Mouse (Mus musculus): Measurements from ENCODE around the gene P2rx3. TPM values are rescaled to one million over a fixed set of nuclear protein-coding genes. Genes with fewer than 3 reads are reported as not detected.

The P2rx3 gene
- total and polyA plus RNA-seq, 2 experiments from 2014 or later, result 0.23 TPM; not detected in 1

GRCm38 (mm10) chr2:85002575-85002974 lies 34.7 kb downstream of the P2rx3 start:
- 34% methylated on average over 8 of the region's 8 CpGs for WGBS
- Histone ChIP-seq H3K27me3 (ENCODE audit: control insufficient read depth, insufficient read depth, low read length) (no peaks in the 10 kb centered on the region), H3K36me3 (replicated peaks; ENCODE audit: control insufficient read depth, insufficient read depth, low read length) (no peaks in the 10 kb centered on the region), H3K9me3 (replicated peaks; ENCODE audit: control insufficient read depth, low read length) (no peaks in the 10 kb centered on the region), H3K9ac (replicated peaks; ENCODE audit: low read depth, low read length) (no peak overlapping the region), H3K27ac (ENCODE audit: low read depth) (no peak overlapping the region), H3K4me1 (ENCODE audit: control insufficient read depth, insufficient read depth) (0 out of 2 replicates have a peak, but pooled peaks cover 8% of the 10 kb centered on the region), H3K4me3 (ENCODE audit: low read depth, low read length) (no peak overlapping the region), H3K4me2 (ENCODE audit: low read depth, low read length) (no peak overlapping the region)
- DNase-seq (ENCODE audit: low spot score) (no peak), ATAC-seq (ENCODE audit: insufficient read depth, low read depth) (peak; percentile 39; the same call in 1 of the 2 replicates)
- TF ChIP-seq CTCF (IDR thresholded peaks at IDR 0.05; ENCODE audit: low read depth) (no peak), EP300 (IDR thresholded peaks at IDR 0.05; ENCODE audit: low read depth) (no peak)

DNA sequence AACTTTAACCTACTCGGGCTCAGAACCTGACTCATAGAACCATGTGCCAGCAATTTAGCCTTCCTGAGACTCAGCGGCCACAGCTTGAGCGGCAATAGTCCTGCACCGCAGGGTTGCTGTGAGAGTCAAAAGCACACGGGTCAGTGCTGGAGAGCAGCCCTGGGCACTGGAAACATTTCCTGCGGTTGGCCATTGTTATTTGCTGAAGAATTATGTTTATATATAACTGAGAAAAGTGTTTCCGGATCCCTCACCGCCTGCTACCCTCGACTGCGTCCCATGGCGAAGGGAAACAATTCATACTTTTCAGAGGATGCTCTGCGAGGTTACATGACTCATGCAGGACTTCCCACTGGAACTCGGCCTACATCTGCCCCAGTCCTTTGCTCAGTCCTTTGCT lies 35.8 kb downstream of the P2rx3 start:
- no peak overlapping the region for H3K4me2 ChIP-seq (ENCODE audit: low read depth, low read length)
- H3K9ac ChIP-seq (replicated peaks; ENCODE audit: low read depth, low read length), result no peak overlapping the region
- H3K27ac ChIP-seq (ENCODE audit: low read depth), result peak overlapping the region; percentile 19; the same call in 1 of the 2 replicates
- no peaks in the 10 kb centered on the region for H3K27me3 ChIP-seq (ENCODE audit: control insufficient read depth, insufficient read depth, low read length)
- no peaks in the 10 kb centered on the region for H3K9me3 ChIP-seq (replicated peaks; ENCODE audit: control insufficient read depth, low read length)
- H3K36me3 ChIP-seq (replicated peaks; ENCODE audit: control insufficient read depth, insufficient read depth, low read length), result no peaks in the 10 kb centered on the region
- no peak for TF ChIP-seq CTCF (IDR thresholded peaks at IDR 0.05; ENCODE audit: low read depth)
- DNase-seq (ENCODE audit: low spot score), result no peak
- 67% methylated on average over 13 of the region's 13 CpGs for WGBS
- peak; percentile 28; the same call in 1 of the 2 replicates for ATAC-seq (ENCODE audit: insufficient read depth, low read depth)
- no peak overlapping the region for H3K4me3 ChIP-seq (ENCODE audit: low read depth, low read length)
- 0 out of 2 replicates have a peak, but pooled peaks cover 8% of the 10 kb centered on the region for H3K4me1 ChIP-seq (ENCODE audit: control insufficient read depth, insufficient read depth)

DNA sequence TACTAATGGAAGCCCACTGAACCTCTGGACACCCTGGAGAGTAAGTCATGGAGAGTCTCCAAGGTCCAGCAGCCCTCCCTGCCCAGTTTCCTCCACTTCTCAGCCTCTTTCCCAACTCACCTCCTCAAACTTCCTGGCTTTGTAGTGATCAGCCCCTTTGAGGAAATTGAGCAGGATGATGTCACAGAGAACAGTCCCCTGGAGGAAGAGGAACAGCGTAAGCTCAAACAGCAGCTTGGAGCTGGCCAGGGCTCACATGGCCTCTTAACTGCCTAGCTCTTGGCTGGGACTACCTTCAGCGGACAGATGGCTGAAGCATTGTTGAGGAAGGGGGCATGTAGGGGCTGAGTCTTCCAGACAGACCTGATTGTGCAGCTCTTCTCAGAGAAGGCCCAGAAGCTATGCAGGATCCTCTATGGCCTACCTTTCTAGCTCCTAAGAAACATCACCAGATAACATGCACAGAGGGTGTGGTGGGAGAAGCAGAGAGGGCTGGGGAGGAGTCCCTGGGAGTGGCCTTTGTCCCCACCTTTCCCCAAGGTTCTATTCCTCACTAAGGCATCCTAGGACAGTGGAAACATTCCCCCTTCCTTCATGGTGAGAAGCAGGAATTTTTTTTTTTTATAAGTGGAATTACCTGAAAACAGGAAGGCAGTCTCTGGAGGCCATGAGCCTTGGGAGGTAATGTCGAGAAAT lies 37.6 kb downstream of the P2rx3 start:
- H3K27me3 ChIP-seq (ENCODE audit: control insufficient read depth, insufficient read depth, low read length), result no peaks in the 10 kb centered on the region
- H3K4me2 ChIP-seq (ENCODE audit: low read depth, low read length), result no peak overlapping the region
- ATAC-seq (ENCODE audit: insufficient read depth, low read depth), result peak; percentile 21; the same call in 1 of the 2 replicates
- H3K9ac ChIP-seq (replicated peaks; ENCODE audit: low read depth, low read length), result no peak overlapping the region
- no peaks in the 10 kb centered on the region for H3K9me3 ChIP-seq (replicated peaks; ENCODE audit: control insufficient read depth, low read length)
- H3K4me3 ChIP-seq (ENCODE audit: low read depth, low read length), result no peak overlapping the region
- DNase-seq (ENCODE audit: low spot score), result peak; percentile 65
- H3K27ac ChIP-seq (ENCODE audit: low read depth), result peak overlapping the region; percentile 67
- H3K4me1 ChIP-seq (ENCODE audit: control insufficient read depth, insufficient read depth), result 0 out of 2 replicates have a peak, but pooled peaks cover 8% of the 10 kb centered on the region
- no peaks in the 10 kb centered on the region for H3K36me3 ChIP-seq (replicated peaks; ENCODE audit: control insufficient read depth, insufficient read depth, low read length)
- WGBS, result 55% methylated on average over 3 of the region's 3 CpGs
- no peak for TF ChIP-seq CTCF (IDR thresholded peaks at IDR 0.05; ENCODE audit: low read depth)
- TF ChIP-seq EP300 (IDR thresholded peaks at IDR 0.05; ENCODE audit: low read depth), result no peak

DNA sequence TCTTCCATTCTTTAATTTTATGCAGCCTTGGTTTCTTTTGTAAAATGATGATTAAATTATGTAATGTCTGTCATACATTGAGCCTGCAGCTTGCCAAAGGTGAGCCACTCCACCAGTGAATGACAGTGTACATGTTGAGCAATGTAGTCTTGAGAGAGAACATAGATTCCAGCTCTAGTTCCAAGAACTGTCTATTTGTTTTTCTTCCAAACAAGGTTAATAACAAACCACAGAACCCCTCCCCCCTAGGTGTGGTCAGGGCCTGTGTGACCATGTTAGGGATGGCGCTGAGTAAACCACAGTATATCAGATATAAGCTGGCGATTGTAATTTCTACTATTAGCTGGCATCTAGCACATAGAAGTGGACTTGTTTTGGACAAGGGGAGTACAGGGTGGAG lies 40.9 kb downstream of the P2rx3 start:
- ATAC-seq (ENCODE audit: insufficient read depth, low read depth) (no peak), DNase-seq (ENCODE audit: low spot score) (no peak)
- H3K36me3 ChIP-seq (replicated peaks; ENCODE audit: control insufficient read depth, insufficient read depth, low read length), result no peaks in the 10 kb centered on the region
- no peak overlapping the region for H3K4me2 ChIP-seq (ENCODE audit: low read depth, low read length)
- no peak overlapping the region for H3K4me3 ChIP-seq (ENCODE audit: low read depth, low read length)
- no peaks in the 10 kb centered on the region for H3K27me3 ChIP-seq (ENCODE audit: control insufficient read depth, insufficient read depth, low read length)
- H3K27ac ChIP-seq (ENCODE audit: low read depth), result no peak overlapping the region
- no peak overlapping the region for H3K9ac ChIP-seq (replicated peaks; ENCODE audit: low read depth, low read length)
- no peak for TF ChIP-seq EP300 (IDR thresholded peaks at IDR 0.05; ENCODE audit: low read depth)
- no peak for TF ChIP-seq CTCF (IDR thresholded peaks at IDR 0.05; ENCODE audit: low read depth)
- no peaks in the 10 kb centered on the region for H3K9me3 ChIP-seq (replicated peaks; ENCODE audit: control insufficient read depth, low read length)
- H3K4me1 ChIP-seq (ENCODE audit: control insufficient read depth, insufficient read depth), result no peaks in the 10 kb centered on the region
- WGBS, result 93% methylated on average over 2 of the region's 2 CpGs

- Histone ChIP-seq H3K9ac (replicated peaks; ENCODE audit: low read depth, low read length) (no peak within 1 kb of the TSS), H3K36me3 (replicated peaks; ENCODE audit: control insufficient read depth, insufficient read depth, low read length) (no peaks in the 10 kb centered on the region), H3K4me3 (ENCODE audit: low read depth, low read length) (no peak within 1 kb of the TSS), H3K9me3 (replicated peaks; ENCODE audit: control insufficient read depth, low read length) (no peaks in the 10 kb centered on the region), H3K4me1 (ENCODE audit: control insufficient read depth, insufficient read depth) (no peaks in the 10 kb centered on the region), H3K27ac (ENCODE audit: low read depth) (no peak within 1 kb of the TSS), H3K4me2 (ENCODE audit: low read depth, low read length) (no peak within 1 kb of the TSS), H3K27me3 (ENCODE audit: control insufficient read depth, insufficient read depth, low read length) (no peaks in the 10 kb centered on the region)
- DNase-seq (ENCODE audit: low spot score) (no peak), ATAC-seq (ENCODE audit: insufficient read depth, low read depth) (no peak)
- TF ChIP-seq EP300 (IDR thresholded peaks at IDR 0.05; ENCODE audit: low read depth) (no peak), CTCF (IDR thresholded peaks at IDR 0.05; ENCODE audit: low read depth) (no peak)
- 58% methylated on average over 1 of the region's 1 CpGs for WGBS
These were observed 49.3 kb downstream of the P2rx3 start, which contains the start of gene Prg3 for GRCm38 (mm10) chr2:84987930-84988329. Prg3 (plus strand) TSS chr2:84988215.

- Histone ChIP-seq H3K9me3 (replicated peaks; ENCODE audit: control insufficient read depth, low read length) (no peaks in the 10 kb centered on the region), H3K4me2 (ENCODE audit: low read depth, low read length) (no peak within 1 kb of the TSS), H3K27me3 (ENCODE audit: control insufficient read depth, insufficient read depth, low read length) (no peaks in the 10 kb centered on the region), H3K36me3 (replicated peaks; ENCODE audit: control insufficient read depth, insufficient read depth, low read length) (no peaks in the 10 kb centered on the region), H3K4me1 (ENCODE audit: control insufficient read depth, insufficient read depth) (no peaks in the 10 kb centered on the region), H3K27ac (ENCODE audit: low read depth) (no peak within 1 kb of the TSS), H3K4me3 (ENCODE audit: low read depth, low read length) (no peak within 1 kb of the TSS), H3K9ac (replicated peaks; ENCODE audit: low read depth, low read length) (no peak within 1 kb of the TSS)
- TF ChIP-seq CTCF (IDR thresholded peaks at IDR 0.05; ENCODE audit: low read depth), result no peak
- TF ChIP-seq EP300 (IDR thresholded peaks at IDR 0.05; ENCODE audit: low read depth), result no peak
- DNase-seq (ENCODE audit: low spot score) (no peak), ATAC-seq (ENCODE audit: insufficient read depth, low read depth) (no peak)
- 60% methylated on average over 1 of the region's 1 CpGs for WGBS
These were observed 57.1 kb downstream of the P2rx3 start, which contains the start of gene Prg2 for GRCm38 (mm10) chr2:84980188-84980587. Prg2 (plus strand) TSS chr2:84980461.
